Mouse (Mus musculus) heart, postnatal 36 days (tissue): ENCODE data around the gene Snrpb2. TPM values are rescaled to one million over a fixed set of nuclear protein-coding genes. Genes with fewer than 3 reads are reported as not detected.

Experiments used
- DNase-seq, 2 experiments: peaks; one replicate each; pipeline ENCODE4 v3.0.0; 2021 to 2022
- intact Hi-C: fragments of 180-260 bp; cut with DNase I; formaldehyde crosslinking; loops from one replicate; pipeline ENCODE4 v1.15.1; 2025
- total RNA-seq, 2 experiments: library from RNA; stranded (reverse); gene quantifications; 2 replicates each; pipeline ENCODE4 v1.2.3; 2021

Snrpb2 gene
- 10 to 100 TPM; 20.8 to 22.7 TPM for total RNA-seq

DNA sequence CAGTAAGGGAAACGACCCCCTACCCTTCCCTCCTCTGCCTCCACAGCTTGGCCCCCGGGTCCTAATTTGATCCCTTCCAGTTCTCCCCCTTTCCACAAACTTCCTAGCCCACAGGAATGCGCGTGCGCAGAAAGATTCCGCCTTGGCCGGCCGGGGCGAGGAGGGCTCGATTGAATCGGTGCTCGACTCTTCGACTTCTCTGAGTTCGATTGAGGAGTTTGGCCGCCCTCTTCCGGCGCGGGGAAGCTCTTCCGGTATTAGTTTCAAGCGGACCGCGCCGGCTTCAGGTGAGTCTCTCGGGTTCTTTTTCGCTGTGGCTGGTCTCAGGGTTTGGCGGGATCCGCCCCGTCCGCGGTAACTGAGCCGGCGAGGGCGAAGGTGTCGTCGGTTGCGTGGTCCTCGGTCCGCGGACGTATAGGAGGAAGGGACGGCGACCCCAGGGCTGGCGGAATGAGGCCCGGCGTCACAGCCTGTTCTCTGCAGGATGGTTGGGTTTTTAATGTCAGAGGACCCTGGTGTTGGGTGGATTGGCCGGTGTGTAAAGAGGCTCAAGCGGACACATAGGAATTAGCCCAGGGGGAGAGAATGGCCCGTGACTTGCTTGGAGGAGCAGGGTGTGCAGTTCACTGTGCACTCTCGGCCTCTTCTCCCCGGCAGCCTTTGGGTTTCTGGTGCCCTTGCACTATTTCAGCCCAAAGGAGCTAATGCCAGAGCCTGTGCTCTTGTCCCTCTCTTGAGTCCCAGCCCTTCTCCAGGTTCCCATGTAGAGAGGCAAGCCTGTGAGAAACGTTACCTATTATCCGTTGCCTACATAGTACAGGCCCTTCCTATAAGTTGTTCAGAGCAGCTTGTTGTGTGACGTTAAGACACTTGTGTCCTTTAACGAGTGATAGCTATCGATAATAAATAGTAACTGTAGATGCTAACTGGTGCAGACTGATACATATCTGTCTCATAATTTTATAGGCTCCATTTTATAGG, at the start of gene Snrpb2:
Snrpb2 (plus strand) TSS at position 228 of the 981 bp plus-strand sequence.
- DNase-seq, result peak; percentile 91
- intact Hi-C loops, result loop anchor here (2.0 kb wide), 1 partner anchor 162 kb away; the partner anchor contains the start of gene Kif16b

DNA sequence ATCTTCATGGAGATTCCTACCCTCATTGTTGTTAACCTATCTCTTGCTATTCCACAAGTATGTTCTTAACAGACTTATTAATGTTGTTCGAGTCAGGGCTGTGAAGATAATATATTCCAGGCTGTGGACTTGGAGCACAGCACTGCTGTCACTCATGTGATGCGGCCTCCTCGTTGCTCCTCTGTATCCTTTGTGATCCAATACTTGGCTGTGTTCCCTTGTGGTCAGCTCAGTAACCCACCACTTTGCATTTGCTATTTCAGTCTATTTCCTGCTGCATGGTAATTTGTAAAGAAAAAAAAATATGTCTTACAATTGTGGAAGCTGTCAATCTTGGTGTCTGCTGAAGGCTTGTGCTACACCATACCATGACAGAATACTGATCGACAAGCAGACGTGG, 49.8 kb upstream of the Snrpb2 start:
- intact Hi-C loops, result no loop called here
- DNase-seq, result no peak

DNA sequence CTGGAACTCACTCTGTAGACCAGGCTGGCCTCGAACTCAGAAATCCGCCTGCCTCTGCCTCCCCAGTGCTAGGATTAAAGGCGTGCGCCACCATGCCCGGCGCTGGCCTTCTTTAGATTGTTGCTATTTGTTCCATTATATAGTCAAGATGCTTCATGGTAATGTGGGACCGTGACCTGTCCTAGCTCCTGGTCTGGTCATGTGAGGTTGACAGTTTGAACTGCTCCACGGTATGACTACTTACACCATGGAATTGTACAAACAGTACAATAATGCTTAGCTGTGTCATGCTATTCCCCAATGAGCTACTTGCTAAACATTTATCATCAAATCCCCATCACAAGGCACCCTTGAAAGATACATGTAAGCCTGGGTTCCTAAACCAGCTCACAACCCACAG, 44.8 kb upstream of the Snrpb2 start:
- DNase-seq, result no peak
- intact Hi-C loops, result no loop called here

DNA sequence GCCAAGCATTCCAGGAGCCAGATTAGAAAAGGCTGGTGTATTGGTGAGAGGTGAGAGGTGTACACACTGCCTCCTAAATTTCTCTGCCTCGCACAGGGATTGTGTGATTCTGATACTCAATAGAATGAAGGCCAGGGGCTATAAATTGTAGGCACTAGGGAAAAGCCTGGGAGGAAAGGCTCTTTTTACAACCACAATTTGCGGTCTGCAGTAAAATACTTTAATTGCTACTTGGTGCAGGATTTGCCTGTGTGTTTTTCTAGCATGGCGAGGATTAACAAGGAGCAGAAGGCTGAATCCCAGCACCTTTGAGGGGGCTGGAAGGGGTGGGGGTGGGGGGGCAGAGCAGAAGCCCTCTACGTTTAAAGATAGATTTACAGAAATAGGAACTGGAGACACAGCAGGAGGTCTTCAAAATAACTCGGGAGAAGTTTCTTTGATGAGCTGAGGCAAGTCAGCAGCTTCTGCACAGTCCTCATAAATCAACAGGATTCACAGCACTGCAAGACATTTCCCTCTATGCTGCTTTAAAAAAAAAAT, 44.2 kb upstream of the Snrpb2 start:
- no peak for DNase-seq
- intact Hi-C loops, result no loop called here

DNA sequence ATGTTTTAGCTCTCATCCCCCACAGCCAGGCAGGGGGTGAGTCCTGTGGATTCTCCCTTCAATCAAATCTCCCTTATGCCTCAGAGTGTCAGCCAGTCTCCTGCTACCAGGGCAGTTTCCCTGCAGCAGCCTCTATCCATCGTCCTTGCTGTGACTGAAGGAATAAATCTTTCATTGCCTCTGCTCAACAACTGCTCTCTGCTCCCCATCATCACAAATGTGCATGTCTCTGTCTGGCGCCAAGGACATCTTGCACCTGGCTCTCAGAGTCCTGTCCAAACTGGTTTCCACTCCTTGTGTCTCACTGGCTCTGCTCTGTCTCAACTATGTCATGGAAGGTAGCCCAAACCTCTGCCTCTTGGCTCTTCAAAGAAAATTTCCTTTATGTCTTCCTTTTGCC, 43.1 kb upstream of the Snrpb2 start:
- no peak for DNase-seq

DNA sequence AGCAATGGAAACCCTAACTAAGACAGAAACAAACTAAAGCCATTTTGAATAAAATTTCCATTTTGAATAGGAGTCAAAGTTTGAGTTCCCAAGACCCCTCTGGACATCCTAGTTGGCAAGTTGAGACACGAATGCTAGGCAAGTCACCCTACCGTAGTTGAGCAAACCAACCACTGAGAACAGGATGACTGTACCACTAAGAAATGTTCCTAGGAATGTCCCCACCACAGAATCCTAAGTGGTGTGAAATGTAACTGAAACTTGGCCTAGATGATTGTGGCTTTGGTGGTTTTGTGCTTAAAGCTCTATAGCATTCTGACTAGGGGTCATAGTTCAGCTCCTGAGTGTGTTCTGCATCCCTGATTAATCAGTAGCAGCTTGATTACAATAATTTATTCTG, 39.5 kb upstream of the Snrpb2 start:
- intact Hi-C loops, result no loop called here

More for the DNA sequence above, 43.1 kb upstream of the Snrpb2 start:
- intact Hi-C loops, result no loop called here

DNA sequence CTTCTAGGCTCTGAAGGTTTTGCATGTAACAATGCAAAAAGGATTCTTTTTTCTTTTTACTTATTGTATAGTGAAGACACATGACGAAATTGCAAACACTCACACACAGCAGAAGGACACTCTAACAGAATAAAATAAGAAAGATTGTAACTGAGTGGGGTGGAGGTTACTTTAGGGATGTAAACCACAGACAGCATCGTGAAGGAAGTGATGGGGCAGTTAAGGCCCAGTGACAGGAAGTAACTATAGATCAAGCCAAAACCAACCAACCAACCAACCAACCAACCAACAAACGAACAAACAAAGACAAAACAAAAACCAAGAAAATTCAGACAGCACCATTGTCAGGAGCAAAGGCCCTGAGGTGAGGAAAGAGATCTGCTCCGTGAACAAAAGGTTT, 38.6 kb upstream of the Snrpb2 start:
- intact Hi-C loops, result no loop called here
- no peak for DNase-seq

More for the DNA sequence above, 39.5 kb upstream of the Snrpb2 start:
- DNase-seq, result no peak

DNA sequence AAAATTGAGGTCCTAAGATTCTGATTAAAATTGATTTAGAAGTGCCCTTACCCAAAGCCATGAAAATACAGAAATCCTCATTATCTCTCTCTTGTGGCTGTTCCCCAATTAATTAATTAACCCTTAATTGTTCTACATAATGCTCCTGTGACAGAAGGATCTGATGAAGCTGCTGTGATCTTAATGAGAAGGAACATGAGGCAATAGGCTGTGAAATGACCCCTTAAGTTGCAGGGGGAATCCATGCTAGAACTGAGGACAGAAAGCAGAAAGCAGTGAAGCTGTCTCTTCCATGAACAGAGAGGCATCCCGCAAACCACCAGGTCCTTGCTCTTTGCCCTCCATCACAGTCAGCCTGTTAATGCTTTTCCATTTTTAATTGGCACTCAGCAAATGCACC, 31.6 kb upstream of the Snrpb2 start:
- DNase-seq, result no peak
- intact Hi-C loops, result no loop called here

DNA sequence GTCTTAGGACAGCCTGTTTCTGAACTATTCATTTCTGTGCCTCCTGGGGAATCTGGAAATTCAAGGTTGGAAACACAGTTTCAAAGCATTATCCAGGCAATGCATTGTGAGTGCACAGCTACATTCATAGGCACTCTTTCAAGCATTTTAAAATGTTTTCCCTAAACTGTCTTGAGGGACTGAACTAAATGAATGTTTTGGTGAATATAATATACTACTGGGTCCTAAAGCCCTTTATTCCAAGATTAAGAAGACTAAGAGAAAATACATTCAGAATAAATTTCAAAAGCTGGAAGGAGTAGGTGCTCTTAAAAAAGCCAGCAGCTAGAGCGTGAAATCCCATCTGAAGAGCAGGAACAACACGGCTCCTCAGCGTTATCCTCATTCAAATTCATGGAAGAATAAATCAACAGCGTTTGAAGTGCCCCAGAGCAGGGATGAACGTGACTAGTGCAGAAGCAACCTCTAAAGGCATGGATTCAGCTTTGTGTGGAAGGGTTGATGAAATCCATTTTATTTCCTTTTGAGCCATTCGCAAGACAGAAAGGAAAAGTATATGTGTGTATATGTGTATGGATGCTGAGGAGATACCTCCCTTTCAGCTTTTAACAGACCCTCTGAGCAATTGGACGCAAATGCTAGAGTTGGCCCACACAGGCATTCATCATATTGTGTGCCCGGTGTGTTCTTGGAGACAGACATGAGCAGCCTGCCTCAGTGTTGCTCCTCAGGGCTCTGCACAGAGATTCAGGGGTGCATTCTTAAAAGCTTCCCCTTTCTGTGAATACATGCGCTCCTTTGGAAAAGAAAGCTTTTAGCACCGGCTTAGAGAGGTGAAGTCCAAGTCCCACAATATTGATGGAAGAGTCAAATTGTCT, 30.2 kb upstream of the Snrpb2 start:
- intact Hi-C loops, result no loop called here
- DNase-seq, result no peak

DNA sequence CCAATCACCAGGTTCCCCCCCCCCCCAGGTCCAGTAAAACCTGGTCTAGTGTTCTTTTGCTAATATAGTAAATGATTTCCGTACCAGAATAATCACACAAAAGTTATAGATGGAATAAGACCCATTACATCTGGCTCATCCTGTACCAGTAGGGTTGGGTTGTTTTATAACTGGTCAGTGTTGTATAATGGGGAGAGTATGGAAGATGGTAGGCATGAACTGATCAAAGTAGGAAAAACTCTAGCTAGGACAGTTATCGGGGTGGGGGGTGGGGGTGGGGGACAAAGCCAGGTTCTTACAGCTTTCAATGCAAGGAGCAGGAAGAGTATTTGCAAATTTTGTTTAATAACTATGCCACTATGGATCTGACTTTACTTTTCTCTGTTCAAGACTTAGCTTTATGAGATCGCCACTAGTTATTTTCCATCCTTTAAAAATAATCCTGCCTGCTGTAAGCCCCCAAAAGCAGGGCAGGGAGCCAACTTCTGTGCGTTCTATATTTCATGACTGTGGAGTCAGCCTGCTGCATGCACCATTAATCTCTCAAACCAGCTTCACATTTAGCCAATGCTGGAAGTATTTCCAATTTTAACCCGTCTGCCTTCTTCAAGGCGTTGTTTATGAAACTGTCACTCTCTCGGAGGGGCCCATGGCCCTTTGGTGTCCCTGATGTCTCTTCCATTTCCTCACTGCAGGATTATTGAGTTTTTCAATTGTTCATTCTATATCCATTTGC, 28.3 kb upstream of the Snrpb2 start:
- no peak for DNase-seq
- intact Hi-C loops, result no loop called here

DNA sequence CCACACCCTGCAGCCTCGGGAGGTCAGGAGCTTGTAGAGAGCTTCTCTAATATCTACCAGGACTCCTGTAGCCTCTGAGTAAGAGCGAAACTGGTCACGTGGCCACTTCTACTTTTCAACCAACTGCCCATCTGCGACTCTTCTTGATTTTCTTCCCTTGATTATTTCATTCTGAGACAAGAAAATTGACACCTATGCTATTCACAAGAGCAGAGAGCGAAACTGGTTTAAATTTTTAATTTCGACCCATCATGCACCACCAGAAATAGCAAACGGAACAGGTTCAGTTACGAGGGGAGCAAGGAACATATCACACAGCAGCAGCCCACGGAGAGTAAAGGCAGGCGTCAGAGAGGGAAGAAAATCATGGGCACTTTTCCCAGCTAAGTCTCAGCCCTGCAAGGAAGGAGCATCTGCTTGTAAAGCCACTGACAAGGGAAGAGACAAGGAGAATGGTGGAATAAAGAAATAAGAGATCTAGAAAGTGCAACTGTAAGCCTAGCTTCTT, 27.7 kb upstream of the Snrpb2 start:
- intact Hi-C loops, result no loop called here

DNA sequence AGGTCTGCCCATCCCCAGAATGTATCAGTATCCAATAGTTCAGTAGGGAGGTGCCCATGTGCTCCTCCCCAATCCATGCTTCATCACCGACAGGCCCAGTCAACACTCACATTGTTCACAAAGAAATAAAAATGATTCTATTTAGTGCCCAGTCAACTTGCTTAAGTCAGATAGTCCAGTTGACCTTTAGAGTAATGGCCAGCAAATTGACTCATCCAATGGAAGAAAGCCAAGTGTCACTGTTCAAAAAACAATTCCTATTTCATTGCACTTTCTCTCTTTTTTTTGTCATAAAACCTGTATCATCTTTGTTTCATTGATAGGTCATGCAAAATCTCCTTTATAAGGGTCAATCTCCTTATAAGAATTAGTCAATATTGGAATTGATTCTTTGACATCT, 21.2 kb upstream of the Snrpb2 start:
- intact Hi-C loops, result no loop called here
- no peak for DNase-seq

More for the DNA sequence above, 27.7 kb upstream of the Snrpb2 start:
- peak; percentile 4 to 31 for DNase-seq

DNA sequence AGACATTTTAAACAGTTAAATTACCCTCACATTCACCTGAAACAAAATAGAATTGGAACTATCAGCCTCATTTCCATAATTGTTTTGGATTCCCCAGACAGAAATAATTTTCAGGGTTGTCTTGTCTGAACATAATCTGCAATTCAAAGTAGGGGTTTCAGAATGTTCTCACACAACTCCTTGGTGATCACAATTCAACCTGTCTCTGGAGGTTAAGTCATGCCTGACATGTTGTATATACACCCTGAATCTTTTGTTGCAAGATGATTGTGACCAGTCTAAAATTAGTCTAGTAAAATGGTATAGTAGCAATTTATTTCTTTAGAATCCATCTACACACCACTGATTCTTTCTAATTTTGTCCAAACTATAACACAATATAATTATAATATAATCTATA, 7.6 kb upstream of the Snrpb2 start:
- intact Hi-C loops, result no loop called here

DNA sequence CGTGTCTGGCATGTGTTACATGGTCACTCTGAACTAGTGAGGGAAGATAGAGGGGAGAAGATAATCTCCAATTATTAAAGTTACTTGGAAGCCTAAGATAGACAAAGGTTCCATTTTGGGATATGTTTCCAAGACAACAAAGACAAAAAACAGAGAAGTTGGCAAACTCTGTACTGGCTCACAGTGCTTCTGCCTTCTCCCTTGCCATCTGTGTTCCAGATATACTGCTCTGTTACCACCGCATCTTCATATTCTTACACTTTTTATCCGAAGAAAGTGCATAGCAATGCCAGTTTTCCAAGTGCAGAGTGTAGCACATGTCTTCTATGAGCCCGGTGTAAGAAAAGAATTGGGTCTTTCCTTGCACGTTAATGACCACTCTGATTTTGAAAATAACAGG, 6.1 kb upstream of the Snrpb2 start:
- intact Hi-C loops, result no loop called here
- no peak for DNase-seq

More for the DNA sequence above, 7.6 kb upstream of the Snrpb2 start:
- no peak for DNase-seq

DNA sequence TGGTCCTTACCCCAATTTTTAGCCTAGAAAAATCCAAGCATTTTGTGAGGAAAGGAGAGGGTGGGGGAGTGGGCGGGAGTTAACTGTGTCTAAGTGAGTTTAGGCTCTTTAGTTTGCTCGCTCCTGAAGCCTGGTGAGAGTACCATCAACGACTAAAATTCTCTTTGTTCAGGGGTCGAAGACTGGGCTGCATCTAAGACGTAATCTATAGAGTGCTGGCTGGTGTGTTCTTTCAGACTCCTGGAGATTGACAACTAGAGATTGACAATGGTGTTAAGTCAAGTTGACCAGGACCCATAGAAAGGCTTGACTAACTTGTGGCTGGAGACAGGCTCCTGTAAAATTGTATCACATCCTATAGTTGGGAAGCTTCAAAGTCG, 417 bp upstream of the Snrpb2 start:
- DNase-seq, result no peak
- intact Hi-C loops, result loop anchor here (2.0 kb wide), 1 partner anchor 162 kb away; the partner anchor contains the start of gene Kif16b

DNA sequence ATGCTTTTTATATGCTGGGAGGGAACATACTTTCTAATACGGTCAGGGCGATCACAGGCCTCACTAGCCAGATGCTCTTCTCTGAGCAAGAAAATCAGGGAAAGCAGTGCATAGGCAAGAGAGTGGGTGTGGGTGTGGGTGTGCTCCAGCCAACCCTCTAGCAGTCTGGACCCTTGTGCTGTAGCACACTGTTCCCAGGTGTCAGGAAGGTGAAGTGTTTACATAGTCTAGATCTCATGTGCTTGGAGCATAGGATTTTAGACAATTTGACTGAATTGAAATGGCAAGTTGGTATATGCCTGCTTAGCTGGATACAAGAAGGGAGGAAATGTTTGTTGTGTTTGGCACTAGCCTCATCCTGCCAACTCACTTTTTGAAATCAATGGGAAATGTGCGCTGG, 3.1 kb downstream of the Snrpb2 start:
- no peak for DNase-seq
- intact Hi-C loops, result no loop called here

DNA sequence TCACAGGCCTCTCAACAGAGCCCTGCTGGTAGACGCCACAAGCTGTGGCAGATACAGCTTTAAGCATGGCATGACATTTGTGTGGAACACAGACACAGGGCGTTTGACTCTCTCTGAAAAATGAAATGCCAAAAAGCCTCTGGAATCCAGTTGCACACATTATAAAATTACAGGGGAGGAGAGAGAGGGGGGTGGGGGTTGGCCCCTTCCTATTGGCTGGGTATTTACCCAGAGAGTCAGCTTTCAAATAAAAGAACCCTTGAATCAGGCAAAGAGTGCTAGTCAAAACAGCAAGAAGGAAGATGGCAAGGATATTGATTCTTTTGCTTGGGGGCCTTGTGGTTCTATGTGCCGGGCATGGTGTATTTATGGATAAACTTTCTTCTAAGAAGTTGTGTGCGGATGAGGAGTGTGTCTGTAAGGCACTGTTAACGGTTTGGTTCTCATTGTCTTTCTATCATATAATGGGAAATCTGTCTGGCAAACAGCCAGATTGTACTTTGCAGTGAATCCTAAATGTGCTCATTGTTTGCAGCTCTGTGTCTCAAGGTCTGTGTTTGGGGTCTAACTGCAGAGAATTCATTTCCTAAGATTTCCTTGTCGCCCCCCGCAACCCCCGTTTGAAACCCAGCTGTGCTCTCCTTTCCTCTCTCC, 15.5 kb downstream of the Snrpb2 start, which contains the start of gene Otor:
Otor (plus strand) TSS at position 276 of the 654 bp plus-strand sequence.
- intact Hi-C loops, result no loop called here
- no peak for DNase-seq

DNA sequence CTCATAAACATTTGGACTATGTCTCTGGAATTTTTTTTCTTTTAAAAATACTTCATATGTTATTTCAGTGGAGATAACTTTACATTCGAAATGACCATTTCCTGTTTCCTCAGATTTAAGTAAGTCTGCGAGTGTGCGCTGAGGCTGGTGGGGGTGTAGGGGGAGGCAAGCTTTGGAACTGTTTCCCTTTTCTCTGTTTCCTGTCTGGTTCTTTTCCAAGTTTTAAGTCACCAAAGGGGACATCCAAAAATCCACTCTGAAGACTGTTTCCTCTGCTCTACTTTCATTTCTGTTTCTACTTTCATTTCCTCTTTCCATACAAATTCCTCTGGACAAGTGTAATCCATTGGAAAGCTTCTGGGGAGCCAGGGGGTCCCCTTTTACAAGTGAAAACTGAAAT, 18.9 kb downstream of the Snrpb2 start:
- intact Hi-C loops, result no loop called here
- DNase-seq, result peak in 1 of 2 experiments; percentile 11

DNA sequence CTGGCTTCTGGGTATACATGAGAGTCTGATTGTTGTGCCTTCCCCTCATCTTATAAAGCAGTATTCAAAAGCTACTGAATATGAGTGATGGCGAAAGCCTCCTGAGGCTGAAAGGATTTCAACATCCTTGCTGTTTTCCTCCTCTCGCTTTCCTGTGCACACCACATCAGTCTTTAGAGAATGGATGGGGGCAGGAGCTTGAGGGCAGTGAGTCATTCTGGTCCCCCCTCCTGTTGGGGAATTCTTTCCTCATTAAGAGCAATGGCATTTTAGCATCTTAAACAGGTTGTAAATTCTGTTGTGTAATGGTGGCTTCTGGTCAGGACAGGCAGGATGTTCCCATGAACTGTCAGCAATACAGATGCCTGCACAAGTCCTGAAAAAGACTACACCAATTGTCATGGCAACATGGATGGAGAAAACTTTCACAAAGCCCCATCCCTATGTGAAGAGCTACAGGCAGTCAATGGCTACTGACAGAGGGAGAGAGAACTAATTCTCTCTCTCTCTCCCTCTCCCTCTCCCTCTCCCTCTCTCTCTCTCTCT, 22.1 kb downstream of the Snrpb2 start:
- DNase-seq, result no peak
- intact Hi-C loops, result no loop called here
